Mouse (Mus musculus): ENCODE data around the gene Prnp.

- TF ChIP-seq GATA1 (IDR thresholded peaks at IDR 0.05; ENCODE audit: borderline replicate concordance, low read length) (no peak), FLI1 (IDR thresholded peaks at IDR 0.05; ENCODE audit: low read length) (no peak)
Observed at GRCm38 (mm10) chr2:131935390-131936105, 25.8 kb downstream of the Prnp start.

Data from megakaryocyte, embryonic 14.5 days (primary cell).